Mouse (Mus musculus): ENCODE results near the gene Mknk2.
A peak's percentile ranks its signal among the peaks of the same experiment; 100 is the strongest.

Gene Mknk2

GRCm38 (mm10) chr10:80669737-80670485, 8.0 kb downstream of the Mknk2 start:
- peak in 1 of 2 experiments; percentile 76 for DNase-seq (ENCODE audit: low spot score in 2 of 2)

- no peak for DNase-seq (ENCODE audit: low spot score in 2 of 2)
Measured at GRCm38 (mm10) chr10:80669018-80669417, 8.9 kb downstream of the Mknk2 start.

DNA sequence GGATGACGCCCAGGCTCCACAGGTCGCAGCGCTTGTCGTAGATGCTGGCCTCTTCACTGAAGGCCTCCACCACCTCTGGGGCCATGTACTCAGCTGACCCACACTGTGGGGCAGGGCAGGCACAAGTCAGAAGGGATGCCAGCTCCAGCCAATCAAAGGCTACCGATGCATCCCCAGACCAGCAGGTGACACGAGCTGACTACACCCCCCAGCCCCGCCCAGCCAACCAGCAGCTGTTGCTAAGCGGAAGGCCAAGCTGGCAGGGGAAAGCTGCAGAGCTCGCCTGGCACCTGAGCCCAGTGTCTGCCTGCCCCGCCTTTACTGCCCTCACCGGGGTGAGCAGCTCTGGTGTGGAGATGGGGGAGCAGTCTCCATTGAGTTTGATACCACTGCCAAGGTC, 9.3 kb downstream of the Mknk2 start:
- peak in 1 of 2 experiments; percentile 71 for DNase-seq (ENCODE audit: low spot score in 2 of 2)

DNA sequence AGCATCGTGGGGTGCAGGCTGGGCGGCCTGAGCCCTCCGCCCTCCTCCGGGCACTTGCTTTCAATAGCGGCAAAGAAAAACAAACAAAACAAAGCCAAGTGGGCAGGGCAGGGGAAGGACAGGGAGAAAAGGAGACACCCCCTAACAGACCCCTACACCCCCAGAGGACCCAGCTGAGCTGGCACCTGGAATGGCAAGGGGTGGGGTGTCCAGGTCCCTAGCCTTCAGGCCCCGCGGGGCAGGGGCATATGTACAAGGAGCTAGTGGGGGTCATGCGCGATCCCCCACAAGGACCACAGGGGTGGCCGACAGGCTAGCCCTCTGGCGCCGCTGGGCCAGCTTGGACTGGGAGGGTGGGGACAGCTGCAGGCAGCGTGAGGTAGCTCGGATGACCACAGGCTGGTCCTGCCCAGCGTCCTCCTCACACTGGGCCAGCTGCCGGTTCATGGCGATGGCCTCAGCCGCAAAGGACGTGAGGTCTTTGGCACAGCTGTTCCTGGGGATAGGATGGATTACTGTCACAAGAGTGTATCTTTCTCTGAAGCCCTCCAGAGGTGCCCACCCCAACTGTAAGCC, 11.0 kb downstream of the Mknk2 start:
- DNase-seq (ENCODE audit: low spot score in 2 of 2) = no peak

DNA sequence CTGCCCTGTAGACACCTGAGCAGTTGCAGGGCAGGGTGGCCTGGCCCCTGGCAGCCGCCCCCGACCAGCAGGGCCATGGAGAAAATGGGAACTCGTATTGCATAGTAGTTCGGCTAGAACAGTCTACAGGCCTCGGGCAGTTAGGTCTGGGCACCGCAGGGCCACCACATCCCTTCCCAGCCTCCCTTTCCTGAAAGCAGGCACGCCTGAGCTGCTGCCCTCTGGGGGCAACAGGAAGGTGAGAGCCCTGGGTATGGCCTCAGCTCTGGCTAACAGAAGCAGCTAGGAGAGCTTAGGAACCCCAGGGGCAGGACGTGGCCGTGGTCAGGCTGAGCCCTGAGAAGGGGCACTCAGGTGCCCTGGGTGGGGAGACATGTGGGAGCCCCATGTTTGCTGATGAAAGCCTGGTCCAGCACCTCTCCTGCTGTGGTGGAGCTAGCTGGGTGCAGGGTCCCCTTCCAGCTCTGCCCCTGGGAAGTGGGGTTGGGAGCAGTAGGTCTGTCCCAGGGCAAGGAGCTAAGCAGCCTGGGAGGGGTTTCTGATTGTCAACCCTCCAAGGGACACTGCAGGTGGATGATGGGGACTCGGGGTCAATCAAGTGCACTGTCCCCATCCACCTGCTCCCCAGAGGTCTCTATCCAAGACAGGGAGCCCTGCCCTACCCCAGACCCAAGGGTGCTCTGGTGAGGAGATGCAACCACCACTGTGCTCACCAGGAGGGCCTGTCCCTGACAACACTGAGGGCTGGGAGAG, 11.8 kb downstream of the Mknk2 start:
- no peak for DNase-seq (ENCODE audit: low spot score in 2 of 2)

- DNase-seq (ENCODE audit: low spot score in 2 of 2) = peak in 1 of 2 experiments; percentile 53
Measured at GRCm38 (mm10) chr10:80665459-80665858, 12.5 kb downstream of the Mknk2 start.

- DNase-seq (ENCODE audit: low spot score in 2 of 2) = peak in 1 of 2 experiments; percentile 74
Measured at GRCm38 (mm10) chr10:80665016-80665380, 12.9 kb downstream of the Mknk2 start.

DNA sequence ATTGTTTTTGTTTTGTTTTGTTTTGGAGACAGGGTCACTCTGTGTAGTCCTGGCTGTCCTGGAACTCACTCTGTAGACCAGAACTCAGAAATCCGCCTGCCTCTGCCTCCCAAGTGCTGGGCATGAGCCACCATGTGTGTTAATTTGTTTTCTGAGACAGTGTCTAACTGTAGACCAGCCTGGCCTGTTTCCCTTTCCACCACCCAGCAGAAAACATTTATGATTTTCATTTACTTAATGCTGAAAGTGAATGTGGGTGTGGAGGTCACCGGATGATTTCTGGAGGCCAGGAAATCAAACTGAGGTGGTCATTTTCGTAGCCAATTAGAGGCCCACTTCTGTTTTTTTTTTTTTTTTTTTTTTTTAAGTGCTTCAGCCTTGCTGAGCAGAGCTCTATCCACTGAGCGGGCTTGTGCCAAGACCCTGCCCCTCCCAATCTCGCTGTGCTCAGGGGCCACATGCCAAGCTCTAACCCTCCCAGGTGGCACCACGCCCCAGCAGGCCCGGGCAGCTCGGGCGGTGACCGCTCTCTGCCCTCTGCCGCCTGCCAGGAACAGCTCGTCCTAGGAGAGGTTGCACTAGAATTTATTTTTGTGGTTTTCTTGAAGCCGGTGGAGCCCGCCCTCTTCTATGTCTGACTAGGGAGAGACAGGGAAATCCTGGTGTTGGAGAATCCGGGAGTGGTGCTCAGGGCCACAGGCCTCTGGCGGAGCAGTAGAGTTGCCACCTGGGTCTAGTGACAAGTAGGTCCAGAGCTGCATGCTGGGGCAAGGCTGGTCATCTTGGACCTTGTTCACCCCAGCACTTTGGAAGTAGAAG, 13.5 kb downstream of the Mknk2 start:
- DNase-seq (ENCODE audit: low spot score in 2 of 2) = peak; percentile 85 to 94

- no peak for DNase-seq (ENCODE audit: low spot score in 2 of 2)
Measured at GRCm38 (mm10) chr10:80663485-80664196, 14.3 kb downstream of the Mknk2 start.

- DNase-seq (ENCODE audit: low spot score in 2 of 2) = no peak
Measured at GRCm38 (mm10) chr10:80661149-80661548, 16.8 kb downstream of the Mknk2 start.

GRCm38 (mm10) chr10:80659213-80659612, 18.7 kb downstream of the Mknk2 start:
- DNase-seq (ENCODE audit: low spot score in 2 of 2) = peak in 1 of 2 experiments; percentile 59

GRCm38 (mm10) chr10:80658841-80659202, 19.1 kb downstream of the Mknk2 start:
- no peak for DNase-seq (ENCODE audit: low spot score in 2 of 2)

GRCm38 (mm10) chr10:80658194-80658840, 19.6 kb downstream of the Mknk2 start:
- no peak for DNase-seq (ENCODE audit: low spot score in 2 of 2)

- DNase-seq (ENCODE audit: low spot score in 2 of 2) = no peak
Measured at GRCm38 (mm10) chr10:80656863-80657623, 20.9 kb downstream of the Mknk2 start, which contains the start of gene Btbd2. TSS of gene Btbd2 (minus strand) at chr10:80657071.

GRCm38 (mm10) chr10:80656130-80656862, 21.6 kb downstream of the Mknk2 start:
- DNase-seq (ENCODE audit: low spot score in 2 of 2) = peak; percentile 92 to 96

- DNase-seq (ENCODE audit: low spot score in 2 of 2) = no peak
Measured at GRCm38 (mm10) chr10:80655406-80656129, 22.3 kb downstream of the Mknk2 start.

DNA sequence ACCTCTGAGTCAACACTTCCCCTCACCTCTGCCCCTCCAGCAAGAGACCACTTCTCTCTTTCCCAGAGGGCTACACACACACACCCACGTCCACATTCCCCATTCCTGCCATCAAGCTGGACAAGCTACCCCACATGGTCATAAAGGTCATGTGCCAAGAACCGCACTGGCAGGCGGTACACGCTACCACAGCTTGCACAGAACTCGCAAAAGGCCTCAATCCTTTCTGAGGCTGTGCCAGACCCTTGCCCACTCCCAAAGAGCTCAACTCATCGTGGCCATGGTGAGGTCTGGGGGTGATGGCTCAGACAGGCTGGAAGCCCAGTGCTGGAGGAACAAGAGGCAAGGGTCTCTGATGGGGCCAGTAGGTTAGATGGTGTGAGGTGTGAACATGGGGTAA, 23.0 kb downstream of the Mknk2 start:
- DNase-seq (ENCODE audit: low spot score in 2 of 2) = no peak

GRCm38 (mm10) chr10:80653156-80653720, 24.7 kb downstream of the Mknk2 start:
- no peak for DNase-seq (ENCODE audit: low spot score in 2 of 2)
